Mouse (Mus musculus): ENCODE measurements around the gene Vstm2l. TPM values are rescaled to one million over a fixed set of nuclear protein-coding genes. Genes with fewer than 3 reads are reported as not detected.

Gene Vstm2l
- total RNA-seq, 2 experiments from 2014 or later = 171 to 184 TPM

DNA sequence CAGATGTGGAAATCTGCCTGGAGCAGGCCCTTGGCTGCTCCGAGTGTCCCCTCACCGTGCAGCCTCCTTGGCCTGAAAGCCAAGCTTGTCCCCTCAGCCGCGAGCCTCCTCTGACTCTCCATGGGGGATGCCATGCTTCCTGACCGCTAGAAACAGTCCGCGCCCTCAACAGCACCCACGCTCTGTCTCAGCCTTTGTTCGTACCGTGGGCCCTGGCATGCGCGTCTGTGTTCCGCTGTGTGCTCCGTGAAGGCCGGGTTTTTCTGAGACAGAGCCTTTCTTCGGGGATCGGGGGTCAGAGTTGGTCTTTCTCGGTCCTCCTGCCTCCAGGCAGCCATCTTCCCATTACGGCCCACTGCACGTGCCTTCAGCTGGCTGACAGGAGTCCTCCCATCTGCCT, 12.9 kb downstream of the Vstm2l start:
- peak in 1 of 2 experiments; percentile 32 for DNase-seq (ENCODE audit: low spot score in 2 of 2)

DNA sequence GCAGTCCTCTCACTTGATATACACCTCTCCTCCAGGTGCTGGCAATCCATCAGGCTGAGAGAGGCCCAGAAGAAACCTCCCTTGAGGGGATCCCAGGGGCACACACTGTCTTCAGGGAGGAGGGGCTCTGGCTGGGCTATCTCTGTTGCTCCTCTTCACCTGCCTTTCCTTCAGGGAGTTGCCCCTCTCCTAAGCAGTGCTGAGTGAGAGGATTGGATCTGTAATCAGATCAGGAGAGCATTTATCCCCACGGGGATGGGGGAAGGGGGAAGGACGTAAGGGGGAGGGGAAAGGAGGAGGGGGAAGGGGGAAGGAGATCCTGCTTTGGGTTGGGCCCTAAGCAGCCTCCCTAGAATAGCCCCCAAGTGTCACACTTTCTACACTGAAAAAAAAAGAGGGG, 13.4 kb downstream of the Vstm2l start:
- DNase-seq (ENCODE audit: low spot score in 2 of 2) = no peak

DNA sequence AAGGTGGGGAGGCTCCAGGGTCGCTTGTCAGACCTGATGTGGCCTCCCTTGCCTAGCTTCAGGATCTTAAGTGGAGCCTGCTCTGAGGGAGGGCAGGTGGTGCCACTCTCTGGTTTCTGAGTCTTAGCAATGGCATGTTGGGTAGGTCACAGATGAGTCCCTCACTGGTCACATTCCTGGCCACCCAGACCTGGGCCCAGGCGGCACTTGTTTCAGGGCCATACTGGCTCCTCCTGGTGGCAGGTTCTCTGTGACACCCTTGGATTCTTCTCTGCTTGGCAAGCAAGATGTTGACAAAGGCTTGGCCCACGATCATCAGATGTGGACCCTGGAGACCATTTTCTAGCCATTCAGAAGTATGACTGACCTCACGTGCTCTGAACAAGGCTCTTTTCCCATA, 18.2 kb downstream of the Vstm2l start:
- DNase-seq (ENCODE audit: low spot score in 2 of 2) = no peak

DNA sequence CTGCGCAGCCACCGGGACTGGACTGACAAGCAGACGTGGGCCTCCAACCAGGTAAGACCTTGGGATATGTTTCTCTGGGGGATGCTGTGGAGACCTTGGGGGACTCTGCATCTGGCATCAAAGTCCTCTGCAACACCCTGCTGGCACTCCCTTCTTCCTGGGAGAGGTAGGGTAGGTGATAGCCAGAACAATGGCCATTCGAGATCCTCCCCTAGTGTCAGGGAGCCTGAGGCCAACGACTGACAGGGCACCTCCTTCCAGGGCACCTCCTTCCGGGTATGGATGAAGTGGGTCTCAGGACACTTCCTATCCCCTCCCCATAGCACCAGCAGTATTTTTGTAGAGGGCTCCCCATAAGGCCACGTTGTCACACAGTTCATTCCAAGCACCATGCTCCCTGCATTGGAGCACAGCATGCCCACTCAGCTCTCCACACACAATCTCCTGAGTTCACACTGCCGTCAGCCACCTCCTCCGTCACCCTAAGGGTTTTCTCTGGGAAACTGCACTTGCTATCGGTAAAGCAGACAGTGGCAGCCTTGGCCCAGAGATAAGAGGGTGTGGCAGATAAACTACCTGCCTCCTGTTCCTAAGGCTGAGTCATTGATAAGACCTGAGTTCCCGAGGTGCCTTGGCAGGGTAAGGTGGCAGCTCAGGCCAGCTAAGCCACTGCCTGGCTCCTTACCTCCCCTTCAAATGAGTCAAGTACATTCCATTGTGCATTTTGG, 21.2 kb downstream of the Vstm2l start:
- no peak for DNase-seq (ENCODE audit: low spot score in 2 of 2)

GRCm38 (mm10) chr2:157936676-157937075, 22.2 kb downstream of the Vstm2l start:
- DNase-seq (ENCODE audit: low spot score in 2 of 2) = no peak

DNA sequence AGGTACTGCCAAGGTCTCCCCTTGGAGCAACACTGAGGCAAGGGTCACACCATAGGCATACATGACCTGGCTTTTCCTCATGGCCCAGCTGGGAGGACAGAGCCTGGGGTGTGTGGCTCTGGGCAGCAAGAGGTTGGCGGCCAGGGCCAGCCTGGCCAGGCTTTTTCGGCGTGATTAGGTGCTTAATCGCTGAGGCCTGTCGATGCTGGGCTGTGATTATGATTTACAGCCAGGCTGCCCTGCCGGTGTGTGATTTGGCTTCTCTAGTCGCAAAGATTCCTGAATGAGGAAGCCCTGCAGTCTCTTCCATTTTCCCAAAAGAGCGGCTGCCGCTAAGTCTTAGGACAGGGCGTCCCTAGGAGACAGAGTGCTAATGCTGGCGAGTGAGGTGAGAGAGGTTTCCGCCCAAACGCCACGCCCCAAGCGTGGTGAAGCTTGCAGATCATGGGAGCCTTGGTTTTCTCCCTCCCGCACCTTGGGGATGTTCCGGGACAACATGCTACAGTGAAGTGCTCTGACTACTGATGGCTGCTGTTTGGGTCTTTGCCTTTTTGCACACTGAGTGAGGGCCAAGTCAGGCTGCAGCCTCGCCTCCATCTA, 26.2 kb downstream of the Vstm2l start:
- DNase-seq (ENCODE audit: low spot score in 2 of 2) = no peak

- DNase-seq (ENCODE audit: low spot score in 2 of 2) = peak; percentile 82 to 90
Measured at GRCm38 (mm10) chr2:157943514-157944155, 29.2 kb downstream of the Vstm2l start.

GRCm38 (mm10) chr2:157944156-157944893, 29.9 kb downstream of the Vstm2l start:
- DNase-seq (ENCODE audit: low spot score in 2 of 2) = no peak

DNA sequence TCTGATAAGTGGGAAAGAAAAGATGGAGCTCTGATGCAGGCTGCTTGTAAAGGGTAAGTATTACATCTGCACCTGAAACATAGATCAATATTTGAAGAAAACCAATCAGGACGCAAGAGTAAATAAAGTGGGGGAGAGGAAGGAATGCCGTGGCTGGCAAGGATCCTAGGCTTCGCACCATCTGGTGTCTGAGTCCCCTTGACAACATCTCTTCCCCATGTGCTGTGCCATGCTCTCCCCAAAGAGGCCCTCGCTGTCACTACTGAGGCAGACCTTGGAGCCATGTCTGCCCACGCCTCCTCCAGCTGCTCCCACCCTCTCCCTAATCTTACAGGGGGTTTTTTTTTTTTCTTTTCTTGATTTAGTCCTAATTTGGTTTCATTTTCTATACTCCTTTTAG, 39.5 kb downstream of the Vstm2l start:
- DNase-seq (ENCODE audit: low spot score in 2 of 2) = no peak

DNA sequence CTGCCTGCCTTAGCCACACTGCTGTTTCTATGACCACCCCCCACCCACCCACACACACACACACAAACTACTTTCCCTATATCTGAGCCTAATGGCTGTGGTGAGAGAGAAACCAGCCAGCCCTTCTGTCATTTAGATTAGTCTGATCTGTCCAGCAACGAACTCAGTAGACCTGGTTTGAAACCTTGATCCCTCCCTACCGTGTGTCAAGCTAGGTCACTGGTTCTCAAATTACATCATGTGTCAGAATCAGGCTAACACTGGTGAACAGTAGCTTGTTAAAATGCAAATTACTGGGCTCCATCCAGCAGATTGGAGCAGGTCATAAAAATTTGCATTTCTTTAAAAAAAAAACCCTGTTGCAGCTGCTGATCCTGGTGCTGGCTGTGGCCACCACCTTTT, 43.3 kb downstream of the Vstm2l start:
- DNase-seq (ENCODE audit: low spot score in 2 of 2) = no peak

GRCm38 (mm10) chr2:157967856-157968255, 53.4 kb downstream of the Vstm2l start:
- no peak for DNase-seq (ENCODE audit: low spot score in 2 of 2)

GRCm38 (mm10) chr2:157970124-157970523, 55.7 kb downstream of the Vstm2l start:
- DNase-seq (ENCODE audit: low spot score in 2 of 2) = no peak

DNA sequence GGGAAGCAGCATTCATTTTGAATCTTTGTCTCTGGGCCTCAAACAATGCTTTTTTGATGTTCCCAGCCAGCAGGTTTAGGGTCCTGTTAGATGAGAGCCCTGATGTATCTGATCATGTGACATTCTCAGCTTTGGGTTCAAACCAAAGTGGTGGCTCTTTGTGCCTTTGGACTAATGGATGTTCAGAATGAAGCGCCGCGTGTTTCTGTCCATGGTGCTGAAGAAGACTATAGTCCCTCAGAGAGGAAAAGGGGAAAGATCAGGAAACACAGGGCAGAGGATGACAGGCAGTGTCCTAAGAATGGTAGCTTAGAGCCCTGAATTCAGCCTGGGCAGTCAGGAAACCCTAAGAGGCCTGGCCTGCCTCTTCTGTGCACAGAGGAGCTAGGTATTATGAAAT, 56.2 kb downstream of the Vstm2l start:
- no peak for DNase-seq (ENCODE audit: low spot score in 2 of 2)

DNA sequence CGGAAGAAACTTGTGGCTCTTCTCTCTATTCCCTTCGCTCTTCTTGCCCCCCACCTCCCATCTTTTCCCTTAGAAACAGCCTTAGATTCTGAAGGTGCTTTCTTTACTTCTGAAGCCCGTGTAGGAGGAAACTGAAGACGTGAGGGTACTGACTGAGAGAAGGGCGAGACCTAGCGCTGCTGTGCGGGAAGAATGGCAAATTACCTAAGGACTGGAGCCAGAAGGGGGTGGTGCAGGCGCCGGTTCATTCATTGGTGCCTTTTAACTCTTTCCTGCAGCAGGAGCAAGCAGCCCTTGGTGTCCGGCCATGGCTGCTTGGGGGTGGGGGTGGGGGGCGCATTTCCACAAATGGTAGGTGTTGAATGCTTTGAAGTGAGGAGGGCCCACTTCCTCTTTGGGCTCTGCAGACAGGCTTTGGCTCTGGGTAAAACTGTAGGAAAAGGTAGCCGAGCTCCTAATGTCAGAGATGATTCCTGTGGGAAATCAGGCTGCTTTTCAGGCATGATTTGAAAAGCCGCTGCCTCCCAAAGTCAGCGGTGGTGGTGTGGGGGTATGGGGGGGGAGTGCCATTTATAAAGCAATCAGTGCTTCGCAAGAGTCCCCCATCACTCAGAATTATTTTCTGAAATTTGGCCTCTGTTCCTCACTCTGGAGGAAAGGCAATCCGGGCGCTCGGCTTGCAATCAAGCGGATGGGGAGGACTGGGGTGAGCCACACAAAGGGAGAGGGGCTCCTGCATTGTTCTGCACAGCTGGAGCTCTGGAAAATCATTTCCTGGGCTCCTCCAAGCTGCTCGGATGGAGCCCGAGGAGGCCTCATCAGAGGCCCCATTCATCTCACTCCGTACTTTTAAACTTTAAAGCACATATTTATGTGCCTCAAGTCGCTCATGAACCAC, 60.4 kb downstream of the Vstm2l start:
- DNase-seq (ENCODE audit: low spot score in 2 of 2) = no peak

DNA sequence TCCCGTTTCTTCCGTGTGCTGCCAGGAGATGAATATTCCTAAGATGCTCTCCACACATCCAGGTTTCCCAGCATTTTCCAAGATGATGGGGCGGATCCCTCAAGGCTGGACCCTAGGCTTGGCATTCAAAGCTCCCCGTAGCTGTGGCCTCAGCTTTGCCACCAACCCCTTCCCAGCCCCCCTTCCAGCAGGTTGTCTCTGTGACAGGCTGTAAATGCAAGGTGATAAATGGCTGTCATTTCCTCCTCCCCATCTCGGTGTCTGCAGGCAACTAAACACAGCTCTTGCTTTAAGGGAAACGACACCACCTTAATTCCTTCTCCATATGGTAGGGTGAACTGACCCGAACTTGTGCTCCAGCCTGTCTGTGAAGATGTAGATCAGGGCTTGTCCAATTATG, 61.1 kb downstream of the Vstm2l start:
- DNase-seq (ENCODE audit: low spot score in 2 of 2) = no peak

DNA sequence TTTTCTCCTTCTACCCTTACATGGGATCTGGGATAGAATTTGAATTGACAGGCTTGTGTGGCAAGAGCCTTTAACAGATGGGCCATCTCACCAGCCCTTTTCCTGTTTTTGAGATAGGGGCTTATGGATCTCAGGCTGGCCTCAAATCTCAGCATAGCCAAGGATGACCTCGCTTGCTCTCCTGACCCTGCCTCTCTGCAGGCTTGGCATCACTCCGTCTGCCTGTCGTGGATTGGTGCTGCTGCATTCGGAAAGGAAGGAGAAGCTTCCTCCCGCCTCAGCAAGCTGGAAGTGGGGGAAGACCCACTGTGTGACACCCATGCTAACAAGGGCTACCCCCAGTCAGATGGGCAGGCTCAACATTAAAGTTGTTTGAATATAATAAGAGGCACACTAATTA, 64.8 kb downstream of the Vstm2l start:
- no peak for DNase-seq (ENCODE audit: low spot score in 2 of 2)

- no peak for DNase-seq (ENCODE audit: low spot score in 2 of 2)
Measured at GRCm38 (mm10) chr2:157982727-157983126, 68.3 kb downstream of the Vstm2l start.

DNA sequence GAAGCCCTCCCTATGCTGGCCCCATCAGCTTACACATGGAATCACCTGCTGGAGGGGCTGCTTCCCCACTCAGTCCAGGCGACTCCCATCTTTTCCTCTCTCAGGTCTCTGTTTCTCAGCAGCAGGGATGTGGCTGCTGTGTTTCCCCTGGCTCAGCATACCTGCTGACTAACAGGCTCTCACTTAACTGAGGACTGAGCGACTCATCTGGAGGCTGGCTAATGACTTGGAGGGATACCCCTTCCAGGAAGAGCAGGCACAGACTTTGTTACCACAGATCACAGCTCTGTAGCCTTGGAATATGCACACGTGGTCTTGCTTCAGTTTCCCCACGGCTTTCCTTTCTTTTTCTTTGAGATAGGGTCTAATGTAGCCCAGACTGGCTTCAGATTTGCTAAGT, 68.8 kb downstream of the Vstm2l start:
- DNase-seq (ENCODE audit: low spot score in 2 of 2) = no peak

DNA sequence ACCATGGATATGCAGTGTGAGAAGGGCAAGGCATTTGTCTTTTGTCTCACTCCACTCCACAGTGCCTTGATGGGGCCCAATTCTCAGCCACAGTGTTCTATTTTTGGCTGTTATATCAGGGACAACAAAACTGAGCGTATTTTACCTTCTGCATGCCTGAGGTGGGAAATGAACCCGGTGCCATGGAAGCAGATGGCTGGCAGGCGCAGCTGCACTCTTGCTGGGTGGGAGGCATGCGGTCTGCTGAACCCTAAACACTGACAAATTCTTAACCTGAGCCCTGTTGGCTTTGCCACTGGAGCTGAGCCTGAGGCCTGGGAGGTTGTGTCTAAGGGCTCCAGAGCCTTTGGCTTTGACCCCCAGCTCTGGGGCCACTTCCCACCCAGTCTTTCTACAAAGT, 71.2 kb downstream of the Vstm2l start:
- DNase-seq (ENCODE audit: low spot score in 2 of 2) = no peak

DNA sequence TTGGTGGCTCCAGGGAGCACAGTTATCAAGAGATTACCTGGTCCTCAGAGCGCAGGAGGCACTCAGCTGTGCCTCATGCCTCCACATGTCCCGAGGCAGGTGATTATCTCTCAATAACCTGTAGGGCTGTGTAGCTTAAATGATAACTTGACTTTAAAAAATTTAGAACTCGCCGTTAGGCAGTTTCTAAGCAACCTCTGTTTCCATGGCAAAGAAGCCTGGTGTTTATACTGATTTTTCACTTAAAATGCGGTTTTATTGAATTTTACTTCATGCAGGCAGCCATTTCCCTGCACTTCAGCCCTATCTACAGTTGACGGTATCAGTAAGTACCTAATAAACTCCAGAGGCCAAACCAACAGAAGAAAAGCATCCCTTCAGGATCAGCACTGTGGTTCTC, 71.8 kb downstream of the Vstm2l start:
- DNase-seq (ENCODE audit: low spot score in 2 of 2) = no peak
